Mouse (Mus musculus): Measurements from ENCODE around the gene Nufip2. TPM values are rescaled to one million over a fixed set of nuclear protein-coding genes. Genes with fewer than 3 reads are reported as not detected.

Gene Nufip2
- polyA plus RNA-seq (2017; shearing (Covaris generic)), result 109 TPM

DNA sequence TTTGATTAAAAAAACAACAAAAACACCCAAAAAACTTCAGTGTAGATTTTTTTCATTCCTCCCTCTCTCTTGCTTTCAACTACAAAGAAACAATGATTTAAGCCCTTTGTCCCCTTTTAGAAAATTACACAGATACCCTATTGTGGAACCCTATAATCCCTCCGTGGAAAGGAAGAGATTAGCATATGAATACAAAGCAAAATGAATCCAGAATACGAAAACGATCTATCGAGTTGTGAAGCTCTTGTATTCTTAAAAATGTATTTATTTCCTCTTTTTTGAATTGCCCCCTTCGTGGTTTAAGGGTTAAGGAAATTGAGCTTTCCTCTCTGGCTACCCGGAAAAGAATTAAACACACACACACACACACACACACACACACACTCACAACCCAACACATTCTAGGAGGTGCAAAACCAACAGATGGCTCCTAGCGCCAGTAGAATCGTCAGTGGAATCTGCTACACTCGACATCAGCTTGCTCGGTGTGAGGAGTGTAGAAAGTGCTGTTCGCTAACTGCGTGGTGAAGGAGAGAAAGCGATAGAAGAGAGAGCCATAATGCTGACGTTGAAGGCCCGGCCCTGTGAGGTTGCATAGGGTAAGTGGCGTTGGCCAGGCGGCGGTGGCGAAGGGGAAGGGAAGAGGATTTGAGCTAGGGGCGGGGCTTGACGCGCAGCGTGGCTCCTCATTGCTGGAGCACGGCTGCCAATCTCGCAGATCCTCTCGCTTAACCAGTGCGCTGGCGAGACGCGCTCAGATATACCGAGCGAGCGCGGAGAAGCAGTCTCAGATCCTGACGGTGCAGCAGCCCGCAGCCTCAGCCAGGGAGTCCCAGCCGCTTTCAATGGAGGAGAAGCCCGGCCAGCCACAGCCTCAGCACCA is at the start of gene Nufip2:
Gene Nufip2, plus strand, starts transcription at position 773 of the 883 bp plus-strand sequence.

DNA sequence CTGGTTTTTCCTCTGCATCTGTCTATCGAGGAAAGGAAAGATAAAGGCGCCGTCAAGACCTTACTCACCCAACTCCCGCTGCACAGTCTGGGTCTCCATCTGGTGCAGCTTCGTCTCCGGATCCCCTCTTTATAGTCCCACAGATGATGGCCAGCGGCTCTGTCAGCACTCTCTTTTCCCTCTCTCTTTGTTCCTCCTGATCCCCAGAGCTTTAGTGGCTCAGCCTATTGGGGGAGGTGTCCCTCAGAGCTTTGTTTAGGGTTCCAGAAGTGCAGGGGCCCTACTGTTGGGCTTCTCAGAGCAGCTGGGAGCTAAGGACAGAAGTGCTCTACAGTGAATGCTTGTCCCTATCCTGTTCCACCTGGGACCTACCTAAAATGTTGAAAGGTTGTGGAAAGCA is 39.2 kb downstream of the Nufip2 start, which contains the start of gene Cryba1:
Gene Cryba1, minus strand, starts transcription at position 101 of the 400 bp plus-strand sequence.

DNA sequence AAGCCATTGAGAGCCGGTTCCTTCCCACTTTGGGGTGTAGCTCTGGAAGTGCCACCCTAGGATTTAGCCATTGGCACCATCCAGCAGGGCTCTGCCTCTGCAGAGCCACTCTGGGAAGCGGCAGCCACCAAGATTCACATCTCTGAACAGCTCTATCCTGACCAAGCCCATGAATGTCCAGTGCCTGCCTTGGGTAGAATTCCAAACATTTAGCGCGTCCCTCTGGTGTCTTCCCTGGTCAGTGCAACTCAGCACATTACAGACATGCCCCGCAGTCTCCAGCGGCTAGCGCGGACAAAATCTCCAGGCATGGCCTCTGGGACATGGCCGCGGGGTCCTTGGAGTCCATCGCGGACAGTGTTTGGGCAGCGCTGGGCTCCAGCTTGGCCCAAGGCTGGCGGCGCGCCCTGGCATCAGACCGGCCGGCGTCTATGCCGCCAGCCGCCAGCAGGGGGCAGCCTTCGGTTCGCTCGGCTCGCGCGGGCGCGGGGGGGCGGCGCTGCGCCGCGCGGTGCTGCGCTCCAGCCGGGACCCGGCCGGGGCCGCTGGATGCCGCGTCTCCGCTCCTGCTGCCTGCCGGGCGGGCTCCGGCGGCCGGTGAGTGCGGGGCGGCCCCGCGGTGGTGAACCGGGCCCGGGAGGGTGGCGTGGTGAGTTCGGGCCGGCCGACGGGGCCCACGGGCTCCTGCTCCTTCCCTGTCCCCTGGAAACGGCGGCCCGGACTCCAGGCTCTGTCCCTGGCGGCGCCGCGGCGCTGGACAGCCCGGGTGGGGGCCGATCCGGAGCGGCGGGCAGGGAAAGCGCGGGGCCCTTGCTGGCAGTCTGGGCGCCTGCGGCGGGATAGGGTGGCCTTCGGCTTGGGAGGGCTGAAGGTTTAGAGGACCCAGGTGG is 77.1 kb downstream of the Nufip2 start, which contains the start of gene Myo18a:
Gene Myo18a, plus strand, starts transcription at position 464 of the 890 bp plus-strand sequence.

DNA sequence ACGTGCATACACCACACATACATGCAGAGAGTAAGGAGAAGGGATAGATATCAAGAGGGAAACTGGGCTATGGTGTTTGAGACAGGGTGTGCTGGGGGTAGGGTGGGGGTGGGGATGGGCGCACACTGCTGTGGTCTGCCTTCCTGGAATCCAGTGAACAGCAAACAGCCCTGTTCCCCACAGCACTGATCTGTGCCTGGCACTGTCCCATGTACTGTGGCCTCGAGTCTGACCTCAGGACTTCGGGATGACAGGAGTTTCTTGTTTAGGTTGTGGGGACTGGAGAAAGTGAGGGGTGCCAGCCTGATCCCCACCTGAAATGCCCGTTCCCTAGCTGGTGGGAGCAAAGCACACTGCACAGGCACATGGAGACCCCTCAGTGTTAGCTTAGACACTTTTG is 101.8 kb downstream of the Nufip2 start, which contains the start of gene Gm10277:
Gene Gm10277, minus strand, starts transcription at position 41 of the 400 bp plus-strand sequence.

Other genes starting within 250 kb of the Nufip2 start
- not detected for gene Coro6, start 223.7 kb upstream of the Nufip2 start, polyA plus RNA-seq (2017; shearing (Covaris generic))
- 3.4 TPM for gene Ankrd13b, start 196.5 kb upstream of the Nufip2 start, polyA plus RNA-seq (2017; shearing (Covaris generic))
- 35.2 TPM for gene Git1, start 192.6 kb upstream of the Nufip2 start, polyA plus RNA-seq (2017; shearing (Covaris generic))
- 3.3 TPM for gene Abhd15, start 171.0 kb upstream of the Nufip2 start, polyA plus RNA-seq (2017; shearing (Covaris generic))
- gene Trp53i13, start 170.2 kb upstream of the Nufip2 start, polyA plus RNA-seq (2017; shearing (Covaris generic)), result 22.4 TPM
- gene Gm10392, start 167.0 kb upstream of the Nufip2 start, polyA plus RNA-seq (2017; shearing (Covaris generic)), result 0.60 TPM
- gene Taok1, start 78.3 kb upstream of the Nufip2 start, polyA plus RNA-seq (2017; shearing (Covaris generic)), result 10.0 TPM
- not detected for gene Cryba1, start 39.1 kb downstream of the Nufip2 start, polyA plus RNA-seq (2017; shearing (Covaris generic))
- 32.0 TPM for gene Myo18a, start 77.1 kb downstream of the Nufip2 start, polyA plus RNA-seq (2017; shearing (Covaris generic))
- 0.15 TPM for gene Gm10277, start 101.6 kb downstream of the Nufip2 start, polyA plus RNA-seq (2017; shearing (Covaris generic))
- not detected for gene Pipox, start 207.9 kb downstream of the Nufip2 start, polyA plus RNA-seq (2017; shearing (Covaris generic))
- not detected for gene Sez6, start 244.6 kb downstream of the Nufip2 start, polyA plus RNA-seq (2017; shearing (Covaris generic))

Data from naive thymus-derived CD4-positive, alpha-beta T cell, adult 5 months (primary cell).